Mouse (Mus musculus) testis, adult 2 months (tissue): Measurements from ENCODE around the gene Uggt1. TPM values are rescaled to one million over a fixed set of nuclear protein-coding genes. Genes with fewer than 3 reads are reported as not detected.

Source experiments
- H3K27ac ChIP-seq: fragments of 200-500 bp; 2 replicates; pipeline ENCODE4 v1.5.1; 2012; ENCODE audit warnings: low read depth, low read length; ENCODE audit not compliant: control insufficient read depth, insufficient read depth
- H3K27me3 ChIP-seq: fragments of 200-500 bp; 2 replicates; pipeline ENCODE4 v1.6.1; 2012; ENCODE audit warnings: mild to moderate bottlenecking, low read length, moderate library complexity; ENCODE audit not compliant: control insufficient read depth, insufficient read depth
- H3K36me3 ChIP-seq: fragments of 200-500 bp; 2 replicates; pipeline ENCODE4 v1.6.1; 2012; ENCODE audit warnings: mild to moderate bottlenecking, low read length; ENCODE audit not compliant: control insufficient read depth, insufficient read depth
- H3K4me1 ChIP-seq: fragments of 200-500 bp; 2 replicates; pipeline ENCODE4 v1.6.1; 2012; ENCODE audit warnings: low read length; ENCODE audit not compliant: control insufficient read depth, insufficient read depth
- H3K4me3 ChIP-seq: fragments of 200-500 bp; 2 replicates; pipeline ENCODE4 v1.5.1; 2012; ENCODE audit warnings: low read depth, mild to moderate bottlenecking, low read length, moderate library complexity, mixed read lengths; ENCODE audit not compliant: control insufficient read depth
- CTCF ChIP-seq: fragments of 200-500 bp; IDR thresholded peaks from 2 replicates; pipeline ENCODE4 v1.5.1; 2012; ENCODE audit warnings: low read depth, mild to moderate bottlenecking, inconsistent platforms, low read length, moderate library complexity; ENCODE audit not compliant: control insufficient read depth, insufficient read depth, insufficient replicate concordance
- POLR2A ChIP-seq: fragments of 200-500 bp; IDR thresholded peaks from 2 replicates; pipeline ENCODE4 v1.6.1; 2012; ENCODE audit warnings: low read depth, mild to moderate bottlenecking, inconsistent platforms, low read length, moderate library complexity; ENCODE audit not compliant: control insufficient read depth
- polyA plus RNA-seq: library from polyadenylated mRNA; depleted of rRNA; stranded (reverse); fragments of >200 nt; gene quantifications from 2 replicates; pipeline ENCODE4 v1.2.3, GENCODE M21; 2012

Uggt1 gene
- polyA plus RNA-seq, 1 experiment = 8.4 TPM

DNA sequence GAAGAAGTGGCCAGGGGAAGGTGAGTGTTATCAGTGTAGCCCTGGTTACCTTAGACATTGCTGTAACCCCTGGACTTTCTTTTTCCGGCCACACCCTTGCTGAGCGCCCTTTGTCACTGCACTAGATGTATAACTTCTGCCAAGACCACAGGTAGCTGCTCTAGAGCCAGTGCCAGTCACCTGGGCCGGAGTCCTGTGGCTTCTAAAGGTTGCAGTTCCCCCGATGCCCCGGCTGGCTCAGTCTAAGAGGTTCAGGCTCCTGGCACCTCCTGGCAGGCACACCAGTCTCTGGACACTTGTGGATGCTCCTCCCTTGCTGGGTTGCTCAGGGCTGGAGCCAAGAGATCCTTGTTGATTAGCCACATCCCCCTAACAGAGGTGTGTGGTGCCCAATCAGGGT is 29.9 kb upstream of the Uggt1 start, which contains the start of gene Neurl3:
Neurl3 (minus strand) TSS at position 225 of the 400 bp plus-strand sequence.
- Histone ChIP-seq H3K36me3 (no peaks in the 10 kb centered on the region), H3K4me3 (no peak within 1 kb of the TSS), H3K27me3 (no peaks in the 10 kb centered on the region), H3K4me1 (peaks cover 5% of the 10 kb centered on the region), H3K27ac (no peak within 1 kb of the TSS)
- TF ChIP-seq POLR2A (no peak), CTCF (no peak)

DNA sequence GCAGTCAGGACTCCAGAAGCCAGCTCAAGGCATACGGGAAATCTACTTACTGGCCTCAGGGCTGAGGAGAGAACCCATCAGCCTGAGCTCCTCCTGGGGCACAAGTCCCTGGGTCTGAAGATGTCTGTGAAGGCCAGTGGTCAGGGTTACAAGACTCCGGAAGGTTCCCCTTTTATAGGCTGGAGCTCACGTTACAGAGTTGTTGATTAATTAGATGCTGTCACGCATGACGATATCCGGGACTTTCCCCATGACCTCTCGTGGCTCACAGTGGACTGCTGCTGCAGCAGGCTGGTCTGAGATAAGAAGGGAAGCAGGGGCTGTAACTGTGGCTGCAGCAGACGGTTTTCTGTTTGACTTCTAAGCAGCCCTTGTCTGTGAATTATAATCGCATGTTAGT is 28.8 kb upstream of the Uggt1 start:
- Histone ChIP-seq H3K36me3 (no peaks in the 10 kb centered on the region), H3K4me1 (peaks cover 9% of the 10 kb centered on the region), H3K27ac (no peak overlapping the region), H3K4me3 (no peak overlapping the region), H3K27me3 (no peaks in the 10 kb centered on the region)
- TF ChIP-seq CTCF (no peak), POLR2A (no peak)

DNA sequence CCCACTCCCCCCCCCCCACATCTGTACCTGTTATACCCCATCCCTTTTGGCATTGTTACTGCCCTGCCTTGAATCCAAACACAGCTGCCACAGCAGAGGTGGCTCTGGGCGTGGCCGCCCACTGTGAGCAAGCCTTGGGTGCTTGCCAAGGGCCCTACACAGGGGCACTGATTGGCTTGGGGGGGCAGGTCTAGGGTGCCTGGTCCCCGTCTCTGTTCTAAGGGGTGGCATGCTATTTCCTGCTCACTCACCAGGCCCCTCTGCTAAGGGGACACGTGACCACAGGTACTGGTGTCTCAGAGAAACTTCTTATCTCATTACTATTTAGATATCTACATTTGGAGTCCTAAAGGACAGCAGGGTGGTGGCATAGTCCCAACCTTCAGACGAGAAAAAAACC is 28.0 kb upstream of the Uggt1 start:
- Histone ChIP-seq H3K4me3 (no peak overlapping the region), H3K27ac (no peak overlapping the region)

DNA sequence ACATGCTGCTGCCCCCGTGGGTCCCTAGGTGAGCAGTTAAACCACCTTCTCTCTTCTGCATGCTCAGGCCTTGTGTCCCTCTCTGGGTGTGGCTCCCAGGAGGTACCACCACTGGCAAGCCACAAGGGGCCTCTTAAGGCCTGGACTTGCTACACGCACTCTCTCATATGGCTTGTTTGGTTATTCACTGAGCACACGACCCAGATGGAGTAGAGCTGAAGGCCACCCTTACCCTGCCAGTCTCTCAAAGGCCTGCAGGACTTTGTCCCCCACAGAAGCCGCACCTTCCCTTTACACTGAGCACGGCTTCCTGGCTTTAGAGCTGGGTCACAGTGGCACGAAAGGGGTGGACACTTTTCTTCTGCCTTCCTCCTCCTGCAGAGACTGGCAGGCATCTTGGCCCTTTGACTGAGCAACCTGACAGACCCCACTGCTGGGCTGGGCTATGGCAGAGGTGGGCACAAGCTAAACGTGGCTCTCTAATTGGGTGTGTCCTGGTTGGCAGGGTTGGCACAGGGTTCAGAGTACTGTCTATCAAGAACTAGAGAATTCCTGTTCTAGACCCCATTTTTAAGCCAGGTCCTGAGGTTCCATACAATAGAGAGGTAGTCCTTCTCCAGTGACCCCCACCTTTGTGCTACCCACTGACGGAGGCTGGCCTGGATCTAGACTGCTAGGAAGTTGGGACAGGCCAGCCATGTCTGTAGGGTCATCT is 27.2 kb upstream of the Uggt1 start:
- TF ChIP-seq CTCF (no peak), POLR2A (no peak)
- Histone ChIP-seq H3K36me3 (no peaks in the 10 kb centered on the region), H3K27me3 (no peaks in the 10 kb centered on the region), H3K4me3 (no peak overlapping the region), H3K4me1 (peaks cover 9% of the 10 kb centered on the region), H3K27ac (no peak overlapping the region)

More for the DNA sequence above, 28.0 kb upstream of the Uggt1 start:
- no peak for TF ChIP-seq POLR2A
- TF ChIP-seq CTCF = no peak
- H3K4me1 ChIP-seq = peaks cover 9% of the 10 kb centered on the region
- no peaks in the 10 kb centered on the region for H3K36me3 ChIP-seq
- no peaks in the 10 kb centered on the region for H3K27me3 ChIP-seq

DNA sequence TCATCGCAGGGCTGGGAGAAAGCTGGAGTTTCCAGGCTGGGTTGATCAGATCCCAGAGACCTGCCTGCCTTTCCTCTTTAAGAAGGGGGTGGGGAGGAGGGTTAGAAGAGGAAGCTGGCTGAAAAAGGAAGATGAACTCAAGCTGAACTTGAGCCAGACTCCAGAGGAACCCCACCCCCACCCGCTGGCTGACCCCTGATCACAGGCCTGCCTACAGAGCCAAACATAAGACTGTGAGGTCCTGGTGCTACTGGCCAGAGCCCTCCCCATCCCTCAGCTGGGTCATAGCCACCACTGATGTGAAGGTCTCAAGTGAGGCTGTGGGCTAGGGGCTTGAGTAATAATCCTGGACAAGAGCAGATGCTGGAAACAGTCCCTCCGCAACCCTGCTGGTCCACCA is 26.1 kb upstream of the Uggt1 start:
- TF ChIP-seq CTCF (no peak), POLR2A (no peak)
- H3K36me3 ChIP-seq = no peaks in the 10 kb centered on the region
- no peak overlapping the region for H3K27ac ChIP-seq
- H3K27me3 ChIP-seq = no peaks in the 10 kb centered on the region
- peaks cover 9% of the 10 kb centered on the region for H3K4me1 ChIP-seq
- H3K4me3 ChIP-seq = no peak overlapping the region

DNA sequence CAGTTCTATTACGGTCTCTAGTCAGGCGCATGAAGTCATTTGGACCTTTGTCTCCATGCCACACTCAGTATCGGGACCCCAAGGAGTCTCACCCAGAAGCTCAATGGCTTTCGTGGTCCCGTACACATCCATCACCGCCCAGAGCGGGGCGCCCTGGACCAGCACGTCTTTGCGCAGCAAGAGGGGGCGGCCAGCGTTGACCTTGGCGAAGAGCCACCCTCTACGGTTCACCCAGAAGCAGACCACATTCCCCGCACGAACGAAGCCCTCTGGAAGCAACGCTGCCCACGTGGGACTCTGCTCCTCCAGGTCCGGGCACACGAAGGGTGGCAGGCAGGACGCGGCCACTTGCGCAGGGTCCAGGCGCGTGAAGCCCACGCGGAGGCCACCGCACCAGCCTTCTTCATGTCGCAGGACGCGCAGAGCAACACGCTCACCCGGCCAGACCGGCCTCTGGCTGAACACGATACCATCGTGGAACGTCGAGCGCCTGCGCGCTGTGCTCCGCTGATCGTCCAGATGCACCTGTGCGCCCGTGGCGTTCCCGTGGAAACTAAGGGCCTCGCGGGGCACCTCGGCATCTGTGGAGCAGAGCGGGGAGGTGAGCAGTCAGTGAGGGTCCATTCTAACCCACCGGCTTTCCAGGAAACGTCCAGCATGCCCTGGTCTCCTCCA is 24.7 kb upstream of the Uggt1 start:
- no peak overlapping the region for H3K4me3 ChIP-seq
- H3K4me1 ChIP-seq = peaks cover 9% of the 10 kb centered on the region
- no peaks in the 10 kb centered on the region for H3K36me3 ChIP-seq
- TF ChIP-seq POLR2A (no peak), CTCF (no peak)
- H3K27ac ChIP-seq = no peak overlapping the region
- H3K27me3 ChIP-seq = no peaks in the 10 kb centered on the region

DNA sequence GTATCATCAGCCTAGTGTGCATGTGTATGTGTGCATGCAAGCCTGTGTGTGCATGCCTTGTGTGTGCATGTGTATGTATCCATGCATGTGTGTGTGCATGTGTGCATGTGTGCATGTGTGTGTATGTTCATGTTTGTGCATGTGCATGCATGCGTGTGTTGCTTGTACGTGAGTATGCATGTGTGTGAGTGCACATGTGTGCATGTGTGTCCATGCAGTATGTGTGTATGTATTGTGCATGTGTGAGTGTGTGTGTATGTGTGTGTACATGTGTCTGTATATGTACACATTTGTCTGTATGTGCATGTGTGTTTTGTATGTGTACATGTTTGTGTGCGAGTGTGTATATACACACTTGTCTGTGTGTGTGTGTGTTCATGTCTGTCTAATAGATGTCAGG is 23.1 kb upstream of the Uggt1 start:
- TF ChIP-seq CTCF (no peak), POLR2A (no peak)

DNA sequence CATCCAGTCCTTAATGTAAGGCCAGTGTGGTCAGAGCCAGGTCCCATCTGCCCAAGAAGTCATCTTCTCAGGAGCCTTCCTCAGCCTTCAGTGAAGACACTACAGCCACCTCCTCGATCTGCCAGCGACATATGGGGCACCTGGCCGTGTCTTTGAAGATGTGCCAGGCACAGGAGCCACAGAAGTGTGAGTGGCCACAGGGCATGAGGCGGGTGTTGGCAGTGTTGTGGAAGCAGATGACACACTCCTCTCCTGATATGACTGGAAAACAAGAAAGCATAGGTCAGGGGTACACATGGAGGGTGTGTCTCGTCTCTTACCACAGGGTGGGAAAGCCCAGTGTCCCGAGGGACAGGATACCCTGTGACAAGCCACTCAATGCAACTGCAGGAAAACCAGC is 21.8 kb upstream of the Uggt1 start:
- H3K27ac ChIP-seq = no peak overlapping the region
- peaks cover 7% of the 10 kb centered on the region for H3K4me1 ChIP-seq
- H3K27me3 ChIP-seq = no peaks in the 10 kb centered on the region
- H3K36me3 ChIP-seq = no peaks in the 10 kb centered on the region
- no peak overlapping the region for H3K4me3 ChIP-seq
- no peak for TF ChIP-seq POLR2A
- no peak for TF ChIP-seq CTCF

More for the DNA sequence above, 23.1 kb upstream of the Uggt1 start:
- no peak overlapping the region for H3K27ac ChIP-seq
- no peaks in the 10 kb centered on the region for H3K36me3 ChIP-seq
- no peak overlapping the region for H3K4me3 ChIP-seq
- H3K4me1 ChIP-seq = peaks cover 7% of the 10 kb centered on the region
- H3K27me3 ChIP-seq = no peaks in the 10 kb centered on the region
